Mouse (Mus musculus) limb, embryonic 13.5 days (tissue): ENCODE results near the gene Etfa. TPM values are rescaled to one million over a fixed set of nuclear protein-coding genes. Genes with fewer than 3 reads are reported as not detected.

Experiments used
- ATAC-seq: fragments of 200-750 bp; cut with Nextera tagmentation; 2 replicates; pipeline ENCODE4 v1.8.0; 2017; ENCODE audit warnings: low read depth, moderate number of reproducible peaks, moderate TSS enrichment; ENCODE audit not compliant: low FRiP score
- H3K27ac ChIP-seq: fragments of 300-500 bp; sonication (generic); 2 replicates; pipeline ENCODE4 v1.5.1; 2015; ENCODE audit warnings: inconsistent platforms, mild to moderate bottlenecking, moderate library complexity
- H3K27me3 ChIP-seq: fragments of 300-500 bp; sonication (generic); 2 replicates; pipeline ENCODE4 v1.6.1; 2015; ENCODE audit warnings: mild to moderate bottlenecking, inconsistent platforms
- H3K36me3 ChIP-seq: fragments of 300-500 bp; sonication (generic); 2 replicates; pipeline ENCODE4 v1.6.1; 2015; ENCODE audit warnings: inconsistent platforms, mild to moderate bottlenecking, moderate library complexity
- H3K4me1 ChIP-seq: fragments of 300-500 bp; sonication (generic); 2 replicates; pipeline ENCODE4 v1.6.1; 2015; ENCODE audit warnings: inconsistent platforms
- H3K4me2 ChIP-seq: fragments of 300-500 bp; sonication (generic); replicated peaks from 2 replicates; pipeline ENCODE4 v1.6.1; 2015; ENCODE audit warnings: inconsistent platforms, mild to moderate bottlenecking, moderate library complexity
- H3K4me3 ChIP-seq: fragments of 300-500 bp; sonication (generic); 2 replicates; pipeline ENCODE4 v1.5.1; 2015; ENCODE audit warnings: moderate library complexity, mild to moderate bottlenecking, inconsistent platforms
- H3K9ac ChIP-seq: fragments of 300-500 bp; sonication (generic); 2 replicates; pipeline ENCODE4 v1.6.1; 2015; ENCODE audit warnings: mild to moderate bottlenecking, inconsistent platforms
- H3K9me3 ChIP-seq: fragments of 300-500 bp; sonication (generic); 2 replicates; pipeline ENCODE4 v1.6.1; 2016; ENCODE audit warnings: inconsistent platforms
- WGBS: fragments of 180-500 bp; shearing (Covaris S2); methylation state at CpG from one replicate; pipeline ENCODE4 v1.1.7; 2015; 5-methylcytosine and 5-hydroxymethylcytosine counted together
- polyA plus RNA-seq: library from polyadenylated mRNA; unstranded; fragments of >200 nt; fragmentation: Nextera tagmentation; extraction: Ambion mirVana; gene quantifications from 2 replicates; pipeline ENCODE4 v1.2.1, GENCODE M21; 2015

The Etfa gene
- polyA plus RNA-seq, 1 experiment from 2014 or later, result 176 TPM

GRCm38 (mm10) chr9:55439206-55439780, 72.8 kb downstream of the Etfa start:
- H3K9me3 ChIP-seq, result no peaks in the 10 kb centered on the region
- 85% methylated on average over 5 of the region's 5 CpGs for WGBS
- H3K27me3 ChIP-seq, result no peaks in the 10 kb centered on the region
- peaks cover 10% of the 10 kb centered on the region; the same call in 1 of the 2 replicates for H3K4me1 ChIP-seq
- H3K4me2 ChIP-seq, result no peak overlapping the region
- H3K36me3 ChIP-seq, result no peaks in the 10 kb centered on the region
- no peak overlapping the region for H3K27ac ChIP-seq
- no peak overlapping the region for H3K9ac ChIP-seq
- no peak for ATAC-seq
- H3K4me3 ChIP-seq, result no peak overlapping the region

GRCm38 (mm10) chr9:55438433-55438832, 73.6 kb downstream of the Etfa start:
- no peak overlapping the region for H3K27ac ChIP-seq
- peaks cover 10% of the 10 kb centered on the region; the same call in 1 of the 2 replicates for H3K4me1 ChIP-seq
- no peak overlapping the region for H3K4me2 ChIP-seq
- H3K9me3 ChIP-seq, result no peaks in the 10 kb centered on the region
- H3K9ac ChIP-seq, result no peak overlapping the region
- WGBS, result 61% methylated on average over 3 of the region's 3 CpGs
- H3K27me3 ChIP-seq, result no peaks in the 10 kb centered on the region
- no peaks in the 10 kb centered on the region for H3K36me3 ChIP-seq
- no peak for ATAC-seq
- H3K4me3 ChIP-seq, result no peak overlapping the region

- peaks cover 36% of the 10 kb centered on the region for H3K4me1 ChIP-seq
- no peak overlapping the region for H3K4me3 ChIP-seq
- no peak overlapping the region for H3K9ac ChIP-seq
- peaks cover 7% of the 10 kb centered on the region; the same call in 1 of the 2 replicates for H3K27me3 ChIP-seq
- H3K27ac ChIP-seq, result no peak overlapping the region
- no peak overlapping the region for H3K4me2 ChIP-seq
- H3K9me3 ChIP-seq, result no peaks in the 10 kb centered on the region
- no peak for ATAC-seq
- no peaks in the 10 kb centered on the region for H3K36me3 ChIP-seq
- WGBS, result 91% methylated on average over 5 of the region's 5 CpGs
These were observed 78.2 kb downstream of the Etfa start for GRCm38 (mm10) chr9:55433875-55434274.

- Histone ChIP-seq H3K27me3 (peaks cover 7% of the 10 kb centered on the region; the same call in 1 of the 2 replicates), H3K4me2 (no peak overlapping the region), H3K4me1 (peaks cover 29% of the 10 kb centered on the region), H3K27ac (peak overlapping the region; percentile 28; the same call in 1 of the 2 replicates), H3K36me3 (no peaks in the 10 kb centered on the region), H3K9me3 (no peaks in the 10 kb centered on the region), H3K9ac (no peak overlapping the region), H3K4me3 (no peak overlapping the region)
- WGBS, result 52% methylated on average over 14 of the region's 14 CpGs
- ATAC-seq, result no peak
These were observed 79.4 kb downstream of the Etfa start for GRCm38 (mm10) chr9:55432306-55433289.

GRCm38 (mm10) chr9:55430133-55430532, 81.9 kb downstream of the Etfa start:
- H3K27ac ChIP-seq, result no peak overlapping the region
- H3K9ac ChIP-seq, result peak overlapping the region; percentile 58
- peak overlapping the region; percentile 51 for H3K4me2 ChIP-seq
- 14% methylated on average over 20 of the region's 20 CpGs for WGBS
- H3K4me1 ChIP-seq, result peaks cover 34% of the 10 kb centered on the region
- peaks cover 7% of the 10 kb centered on the region; the same call in 1 of the 2 replicates for H3K27me3 ChIP-seq
- ATAC-seq, result 0 out of 2 replicates have a peak, but pooled peaks have one; percentile 1
- no peaks in the 10 kb centered on the region for H3K36me3 ChIP-seq
- no peaks in the 10 kb centered on the region for H3K9me3 ChIP-seq
- H3K4me3 ChIP-seq, result peak overlapping the region; percentile 23

- H3K27ac ChIP-seq, result no peak overlapping the region
- H3K9ac ChIP-seq, result peak overlapping the region; percentile 58
- H3K9me3 ChIP-seq, result no peaks in the 10 kb centered on the region
- H3K4me3 ChIP-seq, result peak overlapping the region; percentile 23
- peak overlapping the region; percentile 51 for H3K4me2 ChIP-seq
- WGBS, result 31% methylated on average over 12 of the region's 12 CpGs
- H3K27me3 ChIP-seq, result peaks cover 7% of the 10 kb centered on the region; the same call in 1 of the 2 replicates
- no peaks in the 10 kb centered on the region for H3K36me3 ChIP-seq
- peak; percentile 73 for ATAC-seq
- peaks cover 38% of the 10 kb centered on the region for H3K4me1 ChIP-seq
These were observed 82.6 kb downstream of the Etfa start for GRCm38 (mm10) chr9:55429242-55429975.

- no peaks in the 10 kb centered on the region for H3K27me3 ChIP-seq
- no peak overlapping the region for H3K4me2 ChIP-seq
- no peak overlapping the region for H3K4me3 ChIP-seq
- H3K27ac ChIP-seq, result no peak overlapping the region
- no peak overlapping the region for H3K9ac ChIP-seq
- no peaks in the 10 kb centered on the region for H3K36me3 ChIP-seq
- no peak for ATAC-seq
- 27% methylated on average over 7 of the region's 7 CpGs for WGBS
- peaks cover 8% of the 10 kb centered on the region; the same call in 1 of the 2 replicates for H3K9me3 ChIP-seq
- H3K4me1 ChIP-seq, result peaks cover 21% of the 10 kb centered on the region
These were observed 86.7 kb downstream of the Etfa start for GRCm38 (mm10) chr9:55425271-55425810.

- H3K4me3 ChIP-seq, result no peak overlapping the region
- no peaks in the 10 kb centered on the region for H3K36me3 ChIP-seq
- no peak overlapping the region for H3K9ac ChIP-seq
- 66% methylated on average over 14 of the region's 14 CpGs for WGBS
- no peaks in the 10 kb centered on the region for H3K27me3 ChIP-seq
- H3K9me3 ChIP-seq, result peaks cover 8% of the 10 kb centered on the region; the same call in 1 of the 2 replicates
- H3K27ac ChIP-seq, result no peak overlapping the region
- no peak for ATAC-seq
- H3K4me1 ChIP-seq, result peaks cover 12% of the 10 kb centered on the region; the same call in 1 of the 2 replicates
- H3K4me2 ChIP-seq, result no peak overlapping the region
These were observed 88.3 kb downstream of the Etfa start for GRCm38 (mm10) chr9:55423451-55424424.

- Histone ChIP-seq H3K9ac (no peak overlapping the region), H3K27ac (no peak overlapping the region), H3K4me3 (no peak overlapping the region), H3K4me1 (peaks cover 12% of the 10 kb centered on the region; the same call in 1 of the 2 replicates), H3K27me3 (peaks cover 5% of the 10 kb centered on the region; the same call in 1 of the 2 replicates), H3K9me3 (peaks cover 8% of the 10 kb centered on the region; the same call in 1 of the 2 replicates), H3K36me3 (no peaks in the 10 kb centered on the region), H3K4me2 (no peak overlapping the region)
- no peak for ATAC-seq
- 87% methylated on average over 3 of the region's 3 CpGs for WGBS
These were observed 90.3 kb downstream of the Etfa start for GRCm38 (mm10) chr9:55421786-55422185.

GRCm38 (mm10) chr9:55411154-55411553, 100.9 kb downstream of the Etfa start:
- WGBS, result 41% methylated on average over 6 of the region's 6 CpGs
- Histone ChIP-seq H3K4me3 (no peak overlapping the region), H3K36me3 (no peaks in the 10 kb centered on the region), H3K4me1 (peaks cover 23% of the 10 kb centered on the region), H3K9me3 (no peaks in the 10 kb centered on the region), H3K27ac (no peak overlapping the region), H3K9ac (no peak overlapping the region), H3K4me2 (no peak overlapping the region), H3K27me3 (peaks cover 10% of the 10 kb centered on the region; the same call in 1 of the 2 replicates)
- no peak for ATAC-seq
